Mouse (Mus musculus) spleen, postnatal 10 days (tissue): ENCODE measurements around the gene Zic3.

Experiments used
- DNase-seq, 2 experiments: peaks; one replicate each; pipeline ENCODE4 v3.0.0; 2021 to 2022; ENCODE audit warnings: low spot score in 2 of 2

Zic3 gene

GRCm38 (mm10) chrX:58042512-58042911 lies 20.0 kb downstream of the Zic3 start:
- no peak for DNase-seq
